Mouse (Mus musculus) kidney, embryonic 16.5 days (tissue): ENCODE data around the gene Eid2b. TPM values are rescaled to one million over a fixed set of nuclear protein-coding genes. Genes with fewer than 3 reads are reported as not detected.

ENCODE experiments used
- ATAC-seq: fragments of 200-750 bp; cut with Nextera tagmentation; 2 replicates; pipeline ENCODE4 v1.8.0; 2017; ENCODE audit warnings: moderate TSS enrichment; ENCODE audit not compliant: low FRiP score, low TSS enrichment
- H3K27ac ChIP-seq: fragments of 300-500 bp; sonication (generic); 2 replicates; pipeline ENCODE4 v1.5.1; 2014; ENCODE audit warnings: low read length
- H3K27me3 ChIP-seq: fragments of 300-500 bp; sonication (generic); 2 replicates; pipeline ENCODE4 v1.6.1; 2014; ENCODE audit warnings: low read length, control low read depth, mixed read lengths; ENCODE audit not compliant: insufficient read depth
- H3K36me3 ChIP-seq: fragments of 300-500 bp; sonication (generic); 2 replicates; pipeline ENCODE4 v1.6.1; 2014; ENCODE audit warnings: low read length, control low read depth, mixed read lengths; ENCODE audit not compliant: insufficient read depth
- H3K4me1 ChIP-seq: fragments of 300-500 bp; sonication (generic); 2 replicates; pipeline ENCODE4 v1.6.1; 2014; ENCODE audit warnings: low read length, control low read depth, mixed read lengths; ENCODE audit not compliant: insufficient read depth
- H3K4me2 ChIP-seq: fragments of 300-500 bp; sonication (generic); replicated peaks from 2 replicates; pipeline ENCODE4 v1.6.1; 2014; ENCODE audit warnings: low read depth, low read length
- H3K4me3 ChIP-seq: fragments of 300-500 bp; sonication (generic); 2 replicates; pipeline ENCODE4 v1.5.1; 2014; ENCODE audit warnings: mild to moderate bottlenecking, low read length
- H3K9ac ChIP-seq: fragments of 300-500 bp; sonication (generic); replicated peaks from 2 replicates; pipeline ENCODE4 v1.6.1; 2014; ENCODE audit warnings: low read length
- H3K9me3 ChIP-seq: fragments of 300-500 bp; sonication (generic); 2 replicates; pipeline ENCODE4 v1.6.1; 2016; ENCODE audit warnings: low read length, control low read depth
- WGBS: fragments of 180-500 bp; shearing (Covaris S2); extraction: QIAGEN DNeasy Blood & Tissue Kit; methylation state at CpG from one replicate; pipeline ENCODE4 v1.1.7; 2014; 5-methylcytosine and 5-hydroxymethylcytosine counted together
- polyA plus RNA-seq: library from polyadenylated mRNA; unstranded; fragments of >200 nt; fragmentation: Nextera tagmentation; extraction: Ambion mirVana; gene quantifications from 2 replicates; pipeline ENCODE4 v1.2.1, GENCODE M21; 2015

The Eid2b gene
- polyA plus RNA-seq, 1 experiment from 2014 or later = 9.2 TPM

GRCm38 (mm10) chr7:28311926-28312543 lies 34.5 kb downstream of the Eid2b start, which contains the start of gene Timm50:
Timm50 (minus strand) TSS chr7:28312072.
- H3K36me3 ChIP-seq = peaks cover 43% of the 10 kb centered on the region
- peak within 1 kb of the TSS; percentile 81 for H3K4me3 ChIP-seq
- peak within 1 kb of the TSS; percentile 74 for H3K4me2 ChIP-seq
- H3K9me3 ChIP-seq = no peaks in the 10 kb centered on the region
- H3K4me1 ChIP-seq = peaks cover 12% of the 10 kb centered on the region
- H3K27ac ChIP-seq = peak within 1 kb of the TSS; percentile 58; the same call in 1 of the 2 replicates
- peak within 1 kb of the TSS; percentile 95 for H3K9ac ChIP-seq
- WGBS = 1% methylated on average over 45 of the region's 45 CpGs
- peak; percentile 97 for ATAC-seq
- H3K27me3 ChIP-seq = no peaks in the 10 kb centered on the region

GRCm38 (mm10) chr7:28318036-28318435 lies 40.5 kb downstream of the Eid2b start:
- Histone ChIP-seq H3K4me3 (no peak overlapping the region), H3K27me3 (no peaks in the 10 kb centered on the region), H3K9me3 (no peaks in the 10 kb centered on the region), H3K4me2 (no peak overlapping the region), H3K36me3 (peaks cover 82% of the 10 kb centered on the region), H3K9ac (no peak overlapping the region), H3K27ac (no peak overlapping the region), H3K4me1 (no peaks in the 10 kb centered on the region)
- no peak for ATAC-seq
- 81% methylated on average over 3 of the region's 3 CpGs for WGBS

GRCm38 (mm10) chr7:28318714-28319113 lies 41.2 kb downstream of the Eid2b start:
- no peak for ATAC-seq
- Histone ChIP-seq H3K9me3 (no peaks in the 10 kb centered on the region), H3K36me3 (peaks cover 88% of the 10 kb centered on the region), H3K27ac (no peak overlapping the region), H3K4me2 (no peak overlapping the region), H3K9ac (no peak overlapping the region), H3K4me3 (no peak overlapping the region), H3K27me3 (no peaks in the 10 kb centered on the region), H3K4me1 (no peaks in the 10 kb centered on the region)
- WGBS = 91% methylated on average over 17 of the region's 17 CpGs

GRCm38 (mm10) chr7:28321974-28322720 lies 44.6 kb downstream of the Eid2b start:
- ATAC-seq = no peak
- H3K4me3 ChIP-seq = no peak overlapping the region
- H3K27ac ChIP-seq = no peak overlapping the region
- H3K36me3 ChIP-seq = peaks cover 91% of the 10 kb centered on the region
- no peaks in the 10 kb centered on the region for H3K4me1 ChIP-seq
- H3K9me3 ChIP-seq = no peaks in the 10 kb centered on the region
- H3K27me3 ChIP-seq = no peaks in the 10 kb centered on the region
- H3K4me2 ChIP-seq = no peak overlapping the region
- H3K9ac ChIP-seq = no peak overlapping the region
- 94% methylated on average over 15 of the region's 15 CpGs for WGBS

GRCm38 (mm10) chr7:28325293-28325692 lies 47.8 kb downstream of the Eid2b start:
- no peak overlapping the region for H3K27ac ChIP-seq
- 96% methylated on average over 8 of the region's 8 CpGs for WGBS

GRCm38 (mm10) chr7:28326457-28326856 lies 48.9 kb downstream of the Eid2b start:
- no peak for ATAC-seq
- Histone ChIP-seq H3K9ac (no peak overlapping the region), H3K36me3 (peaks cover 92% of the 10 kb centered on the region), H3K4me3 (no peak overlapping the region), H3K4me1 (no peaks in the 10 kb centered on the region), H3K27ac (no peak overlapping the region), H3K4me2 (no peak overlapping the region), H3K27me3 (no peaks in the 10 kb centered on the region), H3K9me3 (no peaks in the 10 kb centered on the region)
- WGBS = 84% methylated on average over 4 of the region's 4 CpGs

More at GRCm38 (mm10) chr7:28325293-28325692, 47.8 kb downstream of the Eid2b start:
- Histone ChIP-seq H3K4me1 (no peaks in the 10 kb centered on the region), H3K36me3 (peaks cover 89% of the 10 kb centered on the region), H3K27me3 (no peaks in the 10 kb centered on the region), H3K9ac (no peak overlapping the region), H3K4me2 (no peak overlapping the region), H3K4me3 (no peak overlapping the region), H3K9me3 (no peaks in the 10 kb centered on the region)
- ATAC-seq = no peak

- Histone ChIP-seq H3K27ac (no peak overlapping the region), H3K4me1 (no peaks in the 10 kb centered on the region), H3K4me2 (no peak overlapping the region), H3K9me3 (no peaks in the 10 kb centered on the region), H3K4me3 (no peak overlapping the region), H3K36me3 (peaks cover 74% of the 10 kb centered on the region), H3K9ac (no peak overlapping the region), H3K27me3 (no peaks in the 10 kb centered on the region)
- 97% methylated on average over 2 of the region's 2 CpGs for WGBS
- ATAC-seq = no peak
Measured at GRCm38 (mm10) chr7:28328260-28328659, 50.7 kb downstream of the Eid2b start.

Other genes starting within 250 kb of the Eid2b start
- 319 and 330 TPM in 2 replicates for gene Psmc4, start 227.6 kb upstream of the Eid2b start, polyA plus RNA-seq
- 0.42 and 0.69 TPM in 2 replicates for gene Fcgbp, start 206.5 kb upstream of the Eid2b start, polyA plus RNA-seq
- gene 9530053A07Rik, start 148.3 kb upstream of the Eid2b start, polyA plus RNA-seq = not detected in 2 replicates
- gene Fbl, start 108.0 kb upstream of the Eid2b start, polyA plus RNA-seq = 108 and 115 TPM in 2 replicates
- gene Dyrk1b, start 98.3 kb upstream of the Eid2b start, polyA plus RNA-seq = 15.2 and 16.2 TPM in 2 replicates
- gene Eid2, start 9.9 kb upstream of the Eid2b start, polyA plus RNA-seq = 0.85 and 1.2 TPM in 2 replicates
- 0.41 and 0.74 TPM in 2 replicates for gene Selenov, start 13.4 kb downstream of the Eid2b start, polyA plus RNA-seq
- 0.50 and 0.68 TPM in 2 replicates for gene Dll3, start 24.5 kb downstream of the Eid2b start, polyA plus RNA-seq
- gene Timm50, start 34.3 kb downstream of the Eid2b start, polyA plus RNA-seq = 162 and 169 TPM in 2 replicates
- gene Supt5, start 61.0 kb downstream of the Eid2b start, polyA plus RNA-seq = 106 and 109 TPM in 2 replicates
- 840 and 918 TPM in 2 replicates for gene Rps16, start 72.9 kb downstream of the Eid2b start, polyA plus RNA-seq
- 69.1 and 83.3 TPM in 2 replicates for gene Plekhg2, start 94.9 kb downstream of the Eid2b start, polyA plus RNA-seq
- gene Zfp36, start 102.5 kb downstream of the Eid2b start, polyA plus RNA-seq = 16.1 and 18.4 TPM in 2 replicates
- 52.9 and 55.9 TPM in 2 replicates for gene Med29, start 115.0 kb downstream of the Eid2b start, polyA plus RNA-seq
- gene Paf1, start 115.2 kb downstream of the Eid2b start, polyA plus RNA-seq = 97.4 and 108 TPM in 2 replicates
- gene Gmfg, start 159.7 kb downstream of the Eid2b start, polyA plus RNA-seq = 13.6 and 15.5 TPM in 2 replicates
- gene Lrfn1, start 174.2 kb downstream of the Eid2b start, polyA plus RNA-seq = 2.2 and 2.8 TPM in 2 replicates
- gene Ifnl2, start 232.7 kb downstream of the Eid2b start, polyA plus RNA-seq = not detected in 2 replicates
- gene Ifnl3, start 245.1 kb downstream of the Eid2b start, polyA plus RNA-seq = not detected in 2 replicates